Mouse (Mus musculus): ENCODE results near the gene Acacb. TPM values are rescaled to one million over a fixed set of nuclear protein-coding genes. Genes with fewer than 3 reads are reported as not detected.

Gene Acacb
- total and polyA plus RNA-seq, 3 experiments: 3.9 to 16.3 (median 13.4) TPM

GRCm38 (mm10) chr5:114264030-114264459, 117.7 kb downstream of the Acacb start:
- dilution Hi-C loops (cut with MboI; ENCODE audit: extremely low pct_ligation_motif_present, extremely low pct_unique_long_range_greater_than_20kb, low sequenced_read_pairs) (no loop called here), in situ Hi-C loops (cut with MboI; ENCODE audit: low pct_ligation_motif_present, low pct_unique_long_range_greater_than_20kb, low sequenced_read_pairs) (no loop called here)
- H3K9ac ChIP-seq (ENCODE audit: insufficient read depth, low read depth): no peak overlapping the region
- DNase-seq (ENCODE audit: extremely low read depth): no peak
- H3K36me3 ChIP-seq (replicated peaks in 1 of 2; ENCODE audit: control insufficient read depth in 1 of 2, insufficient read depth in 1 of 2, low read length in 1 of 2): no peaks in the 10 kb centered on the region
- TF ChIP-seq IRF4 (IDR thresholded peaks at IDR 0.05; ENCODE audit: low read depth, low read length) (no peak), RCOR1 (conservative IDR thresholded peaks at IDR 0.05; ENCODE audit: low read depth, low read length) (no peak), PAX5 (IDR thresholded peaks at IDR 0.05; ENCODE audit: low read length) (no peak), GABPA (IDR thresholded peaks at IDR 0.05; ENCODE audit: insufficient replicate concordance, low read depth, low read length) (no peak)
- no peak overlapping the region for H3K27ac ChIP-seq (ENCODE audit: insufficient read depth, low read depth)
- H3K4me3 ChIP-seq (replicated peaks in 1 of 3; ENCODE audit: low read depth in 2 of 3, low read length in 2 of 3, poor library complexity in 1 of 3): no peak overlapping the region
- H3K9me3 ChIP-seq (replicated peaks; ENCODE audit: low read length): no peaks in the 10 kb centered on the region
- H3K4me1 ChIP-seq (ENCODE audit: control insufficient read depth in 1 of 2, insufficient read depth in 2 of 2): peaks cover 0 to 8% of the 10 kb centered on the region in 2 experiments; a peak in 2 of 4 replicates
- no peaks in the 10 kb centered on the region for H3K79me2 ChIP-seq (replicated peaks; ENCODE audit: control insufficient read depth, extremely low read depth, insufficient read depth, poor library complexity, severe bottlenecking)
- no peak overlapping the region for H3K4me2 ChIP-seq (ENCODE audit: insufficient read depth, low read depth, poor library complexity, severe bottlenecking)
- H3K27me3 ChIP-seq (replicated peaks): peaks cover 19% of the 10 kb centered on the region

DNA sequence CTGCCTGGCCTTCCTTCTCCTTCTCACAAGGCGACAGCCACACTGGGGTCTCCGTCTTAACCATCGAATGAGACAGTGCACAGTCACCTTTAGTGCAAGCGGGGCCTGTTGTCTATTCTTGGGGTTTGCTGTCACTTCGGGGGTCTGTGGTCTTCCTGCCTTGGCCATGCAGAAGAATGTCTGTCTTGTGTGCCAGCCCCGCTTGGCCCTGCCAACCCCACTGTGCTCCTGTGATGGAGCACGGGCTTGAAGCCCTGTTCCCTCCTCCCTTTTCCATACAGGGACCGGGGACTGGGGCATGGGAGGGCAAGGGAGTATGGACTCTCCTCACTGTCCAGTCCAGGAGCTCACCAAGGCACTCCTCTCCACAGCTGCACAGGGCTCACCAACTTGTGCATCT, 118.5 kb downstream of the Acacb start:
- no peaks in the 10 kb centered on the region for H3K79me2 ChIP-seq (replicated peaks; ENCODE audit: control insufficient read depth, extremely low read depth, insufficient read depth, poor library complexity, severe bottlenecking)
- peaks cover 26% of the 10 kb centered on the region for H3K27me3 ChIP-seq (replicated peaks)
- dilution Hi-C loops (cut with MboI; ENCODE audit: extremely low pct_ligation_motif_present, extremely low pct_unique_long_range_greater_than_20kb, low sequenced_read_pairs) (no loop called here), in situ Hi-C loops (cut with MboI; ENCODE audit: low pct_ligation_motif_present, low pct_unique_long_range_greater_than_20kb, low sequenced_read_pairs) (no loop called here)
- H3K4me3 ChIP-seq (replicated peaks in 1 of 3; ENCODE audit: low read depth in 2 of 3, low read length in 2 of 3, poor library complexity in 1 of 3): no peak overlapping the region
- peaks cover 0 to 8% of the 10 kb centered on the region in 2 experiments; a peak in 2 of 4 replicates for H3K4me1 ChIP-seq (ENCODE audit: control insufficient read depth in 1 of 2, insufficient read depth in 2 of 2)
- H3K36me3 ChIP-seq (replicated peaks in 1 of 2; ENCODE audit: control insufficient read depth in 1 of 2, insufficient read depth in 1 of 2, low read length in 1 of 2): no peaks in the 10 kb centered on the region
- no peak overlapping the region for H3K27ac ChIP-seq (ENCODE audit: insufficient read depth, low read depth)
- TF ChIP-seq ETS1 (conservative IDR thresholded peaks at IDR 0.05; ENCODE audit: low read depth, low read length) (no peak), MAZ (IDR thresholded peaks at IDR 0.05; ENCODE audit: low read depth, low read length) (no peak), TBP (conservative IDR thresholded peaks at IDR 0.05; ENCODE audit: low read depth, low read length) (no peak), CTCF (conservative IDR thresholded peaks at IDR 0.05 in 1 of 2, IDR thresholded peaks at IDR 0.05 in 1 of 2; ENCODE audit: low read depth in 2 of 2, low read length in 2 of 2) (no peak), USF2 (conservative IDR thresholded peaks at IDR 0.05; ENCODE audit: low read depth, low read length) (no peak), JUND (conservative IDR thresholded peaks at IDR 0.05; ENCODE audit: low read depth, low read length) (no peak)
- DNase-seq (ENCODE audit: extremely low read depth): no peak
- no peaks in the 10 kb centered on the region for H3K9me3 ChIP-seq (replicated peaks; ENCODE audit: low read length)
- no peak overlapping the region for H3K9ac ChIP-seq (ENCODE audit: insufficient read depth, low read depth)
- H3K4me2 ChIP-seq (ENCODE audit: insufficient read depth, low read depth, poor library complexity, severe bottlenecking): no peak overlapping the region

DNA sequence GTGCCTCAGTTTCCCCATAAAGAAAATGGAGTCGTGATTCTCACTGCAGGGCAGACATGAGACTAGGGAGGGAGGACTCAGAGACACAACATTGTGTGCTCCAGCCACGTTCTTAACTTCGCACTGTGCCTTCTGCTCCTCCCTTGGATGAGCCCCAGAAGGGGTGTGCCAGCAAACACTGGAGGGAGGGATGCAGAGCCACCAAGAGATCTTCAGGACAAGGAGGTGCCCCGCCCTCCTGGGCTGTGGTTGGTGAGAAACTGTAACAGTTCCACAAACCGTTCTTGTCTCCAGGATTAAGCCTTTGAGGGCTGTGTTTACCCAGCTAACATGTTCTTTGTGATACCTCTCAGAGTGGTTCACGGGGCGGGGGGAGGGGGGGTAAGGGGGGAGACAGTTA, 122.3 kb downstream of the Acacb start:
- no peak for TF ChIP-seq PAX5 (IDR thresholded peaks at IDR 0.05; ENCODE audit: low read length)
- Histone ChIP-seq H3K4me2 (ENCODE audit: insufficient read depth, low read depth, poor library complexity, severe bottlenecking) (no peak overlapping the region), H3K79me2 (replicated peaks; ENCODE audit: control insufficient read depth, extremely low read depth, insufficient read depth, poor library complexity, severe bottlenecking) (no peaks in the 10 kb centered on the region), H3K36me3 (replicated peaks in 1 of 2; ENCODE audit: control insufficient read depth in 1 of 2, insufficient read depth in 1 of 2, low read length in 1 of 2) (no peaks in the 10 kb centered on the region), H3K27me3 (replicated peaks) (peaks cover 61% of the 10 kb centered on the region), H3K4me1 (ENCODE audit: control insufficient read depth in 1 of 2, insufficient read depth in 2 of 2) (no peaks in the 10 kb centered on the region), H3K9ac (ENCODE audit: insufficient read depth, low read depth) (no peak overlapping the region), H3K9me3 (replicated peaks; ENCODE audit: low read length) (no peaks in the 10 kb centered on the region), H3K27ac (ENCODE audit: insufficient read depth, low read depth) (no peak overlapping the region), H3K4me3 (replicated peaks in 1 of 3; ENCODE audit: low read depth in 2 of 3, low read length in 2 of 3, poor library complexity in 1 of 3) (no peak overlapping the region)
- DNase-seq (ENCODE audit: extremely low read depth): no peak
- in situ Hi-C loops (cut with MboI; ENCODE audit: low pct_ligation_motif_present, low pct_unique_long_range_greater_than_20kb, low sequenced_read_pairs) (no loop called here), dilution Hi-C loops (cut with MboI; ENCODE audit: extremely low pct_ligation_motif_present, extremely low pct_unique_long_range_greater_than_20kb, low sequenced_read_pairs) (no loop called here)
